Mouse (Mus musculus): ENCODE measurements at regions not wholly inside any gene's neighbourhood (a gene's known extent, or its start where the extent isn't known, plus 50 kb on each side); places are given as distances from the start of the nearest gene placed in this dataset.

- in situ Hi-C loops (cut with MboI; ENCODE audit: low pct_ligation_motif_present, low pct_unique_long_range_greater_than_20kb, low sequenced_read_pairs), result no loop called here
- Histone ChIP-seq H3K4me2 (ENCODE audit: insufficient read depth, low read depth, poor library complexity, severe bottlenecking) (no peak overlapping the region), H3K36me3 (replicated peaks in 1 of 2; ENCODE audit: control insufficient read depth in 1 of 2, insufficient read depth in 1 of 2, low read length in 1 of 2) (no peaks in the 10 kb centered on the region), H3K9me3 (replicated peaks; ENCODE audit: low read length) (no peaks in the 10 kb centered on the region), H3K4me3 (replicated peaks in 1 of 3; ENCODE audit: low read depth in 2 of 3, low read length in 2 of 3, poor library complexity in 1 of 3) (no peak overlapping the region), H3K4me1 (ENCODE audit: control insufficient read depth in 1 of 2, insufficient read depth in 2 of 2) (no peaks in the 10 kb centered on the region), H3K27ac (ENCODE audit: insufficient read depth, low read depth) (no peak overlapping the region), H3K79me2 (replicated peaks; ENCODE audit: control insufficient read depth, extremely low read depth, insufficient read depth, poor library complexity, severe bottlenecking) (no peaks in the 10 kb centered on the region), H3K9ac (ENCODE audit: insufficient read depth, low read depth) (no peak overlapping the region), H3K27me3 (replicated peaks) (no peaks in the 10 kb centered on the region)
- dilution Hi-C loops (cut with MboI; ENCODE audit: extremely low pct_ligation_motif_present, extremely low pct_unique_long_range_greater_than_20kb, low sequenced_read_pairs), result no loop called here
- no peak for DNase-seq (ENCODE audit: extremely low read depth)
- TF ChIP-seq MEF2A (IDR thresholded peaks at IDR 0.05; ENCODE audit: borderline replicate concordance, low read depth, low read length) (no peak), POLR2A (IDR thresholded peaks at IDR 0.05; ENCODE audit: low read depth, low read length) (no peak), ZNF384 (IDR thresholded peaks at IDR 0.05; ENCODE audit: low read depth, low read length) (no peak), POLR2AphosphoS2 (IDR thresholded peaks at IDR 0.05; ENCODE audit: low read depth, low read length) (no peak), MAFK (IDR thresholded peaks at IDR 0.05; ENCODE audit: insufficient replicate concordance, low read length) (no peak), CHD2 (IDR thresholded peaks at IDR 0.05; ENCODE audit: low read length) (no peak), UBTF (IDR thresholded peaks at IDR 0.05; ENCODE audit: low read depth, low read length) (no peak), NRF1 (IDR thresholded peaks at IDR 0.05; ENCODE audit: low read depth, low read length) (no peak)
These were observed 72.0 kb upstream of the Unc5c start for GRCm38 (mm10) chr3:141393005-141393404.

- in situ Hi-C loops (cut with MboI; ENCODE audit: low pct_ligation_motif_present, low pct_unique_long_range_greater_than_20kb, low sequenced_read_pairs), result no loop called here
- Histone ChIP-seq H3K27ac (ENCODE audit: insufficient read depth, low read depth) (no peak overlapping the region), H3K9me3 (replicated peaks; ENCODE audit: low read length) (no peaks in the 10 kb centered on the region), H3K27me3 (replicated peaks) (no peaks in the 10 kb centered on the region), H3K79me2 (replicated peaks; ENCODE audit: control insufficient read depth, extremely low read depth, insufficient read depth, poor library complexity, severe bottlenecking) (no peaks in the 10 kb centered on the region), H3K9ac (ENCODE audit: insufficient read depth, low read depth) (no peak overlapping the region), H3K4me1 (ENCODE audit: control insufficient read depth in 1 of 2, insufficient read depth in 2 of 2) (no peaks in the 10 kb centered on the region), H3K4me3 (replicated peaks in 1 of 3; ENCODE audit: low read depth in 2 of 3, low read length in 2 of 3, poor library complexity in 1 of 3) (no peak overlapping the region), H3K36me3 (replicated peaks in 1 of 2; ENCODE audit: control insufficient read depth in 1 of 2, insufficient read depth in 1 of 2, low read length in 1 of 2) (no peaks in the 10 kb centered on the region), H3K4me2 (ENCODE audit: insufficient read depth, low read depth, poor library complexity, severe bottlenecking) (no peak overlapping the region)
- dilution Hi-C loops (cut with MboI; ENCODE audit: extremely low pct_ligation_motif_present, extremely low pct_unique_long_range_greater_than_20kb, low sequenced_read_pairs), result no loop called here
- TF ChIP-seq CHD1 (IDR thresholded peaks at IDR 0.05; ENCODE audit: low read depth, low read length), result no peak
- TF ChIP-seq MEF2A (IDR thresholded peaks at IDR 0.05; ENCODE audit: borderline replicate concordance, low read depth, low read length), result no peak
- TF ChIP-seq ZKSCAN1 (IDR thresholded peaks at IDR 0.05; ENCODE audit: borderline replicate concordance, low read depth, low read length), result no peak
- TF ChIP-seq MAZ (IDR thresholded peaks at IDR 0.05; ENCODE audit: low read depth, low read length), result no peak
- no peak for TF ChIP-seq ZC3H11A (IDR thresholded peaks at IDR 0.05; ENCODE audit: low read depth, low read length)
- TF ChIP-seq HCFC1 (IDR thresholded peaks at IDR 0.05; ENCODE audit: low read depth, low read length), result no peak
- TF ChIP-seq MAFK (IDR thresholded peaks at IDR 0.05; ENCODE audit: insufficient replicate concordance, low read length), result no peak
- DNase-seq (ENCODE audit: extremely low read depth), result no peak
These were observed 66.8 kb upstream of the Unc5c start for GRCm38 (mm10) chr3:141398214-141398613.

Data from CH12.LX (cell line).